Mouse (Mus musculus) kidney, postnatal 10 days (tissue): ENCODE measurements around the gene Arsk.

Experiments
- DNase-seq: peaks from one replicate; pipeline ENCODE4 v3.0.0; 2021; ENCODE audit warnings: mixed read lengths

Arsk gene

GRCm38 (mm10) chr13:76021782-76022181 is 76.7 kb downstream of the Arsk start:
- DNase-seq, result peak; percentile 20

GRCm38 (mm10) chr13:76018844-76019400 is 79.5 kb downstream of the Arsk start:
- no peak for DNase-seq

- DNase-seq, result peak; percentile 99
Measured at GRCm38 (mm10) chr13:76017974-76018843, 80.3 kb downstream of the Arsk start, which contains the start of gene Rfesd. Gene Rfesd, minus strand, starts transcription at chr13:76018719.

GRCm38 (mm10) chr13:76017465-76017864 is 81.0 kb downstream of the Arsk start:
- DNase-seq, result no peak

- DNase-seq, result no peak
Measured at GRCm38 (mm10) chr13:76014511-76014910, 83.9 kb downstream of the Arsk start.
